Mouse (Mus musculus) frontal cortex, adult (tissue): ENCODE data around the gene Cdhr3.

Experiments used
- ATAC-seq: cut with Nextera tagmentation; 2 replicates; pipeline ENCODE4 v1.9.2; 2017; ENCODE audit warnings: mild to moderate bottlenecking, moderate library complexity, mixed read lengths; ENCODE audit not compliant: low TSS enrichment

Cdhr3 gene

GRCm38 (mm10) chr12:33092775-33093174 lies at the start of gene Cdhr3:
Gene Cdhr3, minus strand, starts transcription at chr12:33092875.
- ATAC-seq, result no peak

GRCm38 (mm10) chr12:33139083-33139482 lies 46.4 kb upstream of the Cdhr3 start:
- ATAC-seq, result no peak

DNA sequence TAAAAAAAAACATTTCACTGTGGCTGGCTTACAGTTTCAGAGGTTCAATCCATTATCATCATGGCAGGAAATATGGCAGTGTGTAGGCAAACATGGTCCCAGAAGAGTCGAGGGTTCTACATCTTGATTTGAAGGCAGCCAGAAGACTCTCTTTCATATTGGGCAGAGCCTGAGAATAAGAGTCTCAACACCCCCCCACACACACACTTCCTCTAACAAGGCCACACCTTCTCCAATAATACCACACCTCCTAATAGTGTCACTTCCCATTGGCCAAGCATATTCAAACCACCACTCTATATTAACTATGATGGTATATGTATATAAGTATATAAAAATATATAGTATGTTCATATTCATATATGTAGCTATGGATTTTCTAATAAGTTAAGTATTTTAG lies 45.2 kb upstream of the Cdhr3 start:
- ATAC-seq, result no peak

DNA sequence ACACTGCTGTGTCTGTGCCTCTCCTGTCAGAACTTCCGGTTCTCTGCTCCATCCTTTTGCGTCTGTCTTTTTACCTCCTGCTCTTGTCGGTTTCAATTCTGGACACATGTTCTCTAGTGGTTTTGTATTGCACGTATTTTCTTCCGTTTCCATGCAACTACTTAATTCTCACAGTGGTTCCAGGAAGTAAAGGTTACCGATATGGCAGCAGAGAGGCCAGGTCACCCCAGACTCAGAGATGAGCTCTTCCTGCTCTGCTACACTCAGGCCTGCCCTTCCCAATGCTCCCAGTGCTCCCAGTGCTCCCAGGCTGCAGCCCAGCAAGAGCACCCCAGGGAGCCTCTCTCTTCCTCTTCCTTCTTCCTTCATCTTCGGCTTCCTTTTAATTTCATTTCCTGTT lies 39.1 kb upstream of the Cdhr3 start:
- ATAC-seq, result no peak

DNA sequence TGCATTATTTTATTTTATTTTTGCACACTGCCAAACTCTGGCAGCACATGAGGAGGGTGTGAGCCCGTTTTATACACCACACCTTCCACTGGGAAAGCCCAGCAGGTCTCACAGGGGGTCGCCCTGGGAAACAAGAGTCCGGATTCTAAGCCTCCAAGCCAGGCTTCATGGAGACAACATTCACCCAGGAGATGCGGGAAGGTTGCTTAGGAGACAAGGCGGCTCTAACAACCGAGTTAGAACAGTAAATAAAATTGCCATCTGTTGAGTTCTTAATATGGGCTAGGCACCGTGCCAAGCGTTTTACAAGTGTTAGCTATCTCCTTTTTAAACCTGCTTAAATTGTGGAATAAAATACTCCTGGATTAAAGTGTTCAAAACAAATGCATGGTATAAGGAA lies 37.7 kb upstream of the Cdhr3 start:
- ATAC-seq, result peak; percentile 82

DNA sequence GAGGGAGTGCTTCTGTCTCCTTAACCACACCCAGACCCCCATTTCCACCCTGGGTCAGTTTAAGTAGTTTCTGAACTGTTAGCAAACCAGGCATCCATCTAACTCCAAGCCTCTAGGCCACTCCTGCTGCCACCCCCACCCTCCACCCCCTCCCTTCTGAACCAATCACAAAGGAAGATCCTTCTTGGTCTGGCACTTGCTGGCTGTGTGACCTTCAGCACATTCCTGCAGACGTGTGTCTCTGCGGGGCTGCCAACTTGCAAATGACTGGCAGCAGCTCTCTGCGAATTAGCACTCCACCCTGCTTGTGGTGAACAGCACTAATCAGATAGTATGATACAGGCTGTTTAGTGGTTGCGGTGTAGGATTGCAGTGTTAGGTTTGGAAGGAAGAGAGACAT lies 36.7 kb upstream of the Cdhr3 start:
- ATAC-seq, result no peak

DNA sequence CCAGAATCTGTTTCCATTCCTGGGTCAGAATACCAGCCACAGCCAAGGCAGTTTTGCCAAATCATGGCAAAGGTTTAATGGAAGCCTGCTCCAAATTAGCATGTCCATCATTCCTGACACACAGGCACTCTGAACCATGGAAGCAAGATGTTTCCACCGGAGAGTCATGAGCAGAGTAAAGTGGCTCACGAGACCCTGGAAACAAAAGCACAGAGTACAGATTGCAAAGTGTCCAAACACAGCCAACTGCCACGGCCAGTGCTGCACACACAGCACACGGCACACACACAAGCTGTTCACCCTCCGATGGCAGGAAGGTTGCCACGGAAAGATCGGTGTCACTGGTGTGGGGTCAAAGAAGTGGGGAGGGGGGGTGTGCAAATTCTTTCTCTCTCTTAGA lies 36.0 kb upstream of the Cdhr3 start:
- ATAC-seq, result no peak

DNA sequence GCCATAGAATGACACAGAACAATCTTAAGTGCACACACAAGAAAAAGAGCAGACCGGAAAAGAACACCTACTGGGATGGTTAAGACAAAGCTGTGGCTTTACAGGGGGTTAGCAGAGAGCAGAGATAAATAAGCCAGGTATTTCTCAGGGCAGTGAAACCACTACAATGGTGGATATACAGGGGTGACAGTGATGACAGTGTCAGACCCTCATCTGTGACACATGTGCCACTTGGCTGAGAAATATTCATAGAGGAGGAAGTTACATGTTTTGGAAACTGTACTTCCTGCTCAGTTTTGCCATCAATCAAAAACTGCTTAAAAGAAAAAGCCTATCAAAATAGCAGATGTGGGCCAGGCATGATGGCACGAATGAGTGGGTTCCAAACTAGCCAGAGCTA lies 35.4 kb upstream of the Cdhr3 start:
- ATAC-seq, result no peak

- ATAC-seq, result no peak
Observed at GRCm38 (mm10) chr12:33126243-33126642, 33.6 kb upstream of the Cdhr3 start.

DNA sequence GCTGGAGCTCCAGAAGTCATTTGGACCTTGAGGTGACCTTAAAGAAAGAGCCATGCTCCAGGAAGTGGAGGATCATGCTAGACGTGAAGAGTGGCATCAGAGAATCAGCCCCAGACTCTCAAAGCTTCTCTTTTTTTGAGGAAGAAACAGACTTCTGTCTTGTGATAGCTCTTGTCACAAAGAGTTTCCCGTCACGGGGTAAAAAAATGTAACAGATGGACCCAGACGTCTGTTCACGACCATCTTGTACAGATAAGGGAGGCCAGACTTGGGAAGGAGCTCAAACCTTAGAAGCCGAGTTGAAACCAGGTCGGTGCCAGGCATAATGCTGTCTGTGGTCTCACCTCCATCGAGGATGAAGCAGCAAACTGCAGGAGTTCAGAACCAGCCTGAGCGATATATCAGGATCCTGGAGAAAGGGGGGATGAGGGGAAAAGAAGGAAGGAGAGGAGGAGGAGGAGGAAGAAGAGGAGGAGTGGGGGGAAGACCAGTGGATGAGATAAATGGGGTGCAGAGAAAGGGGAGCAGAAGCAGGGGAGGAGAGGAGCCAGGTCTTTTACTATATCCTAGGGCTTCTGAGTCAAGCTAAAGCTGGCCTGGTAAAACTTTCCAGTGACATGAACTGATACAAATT lies 33.0 kb upstream of the Cdhr3 start:
- ATAC-seq, result no peak

GRCm38 (mm10) chr12:33118624-33119301 lies 26.1 kb upstream of the Cdhr3 start:
- no peak for ATAC-seq

- ATAC-seq, result peak; percentile 61
Observed at GRCm38 (mm10) chr12:33110894-33111471, 18.3 kb upstream of the Cdhr3 start.

- ATAC-seq, result peak; percentile 94
Observed at GRCm38 (mm10) chr12:33109531-33109930, 16.9 kb upstream of the Cdhr3 start.

DNA sequence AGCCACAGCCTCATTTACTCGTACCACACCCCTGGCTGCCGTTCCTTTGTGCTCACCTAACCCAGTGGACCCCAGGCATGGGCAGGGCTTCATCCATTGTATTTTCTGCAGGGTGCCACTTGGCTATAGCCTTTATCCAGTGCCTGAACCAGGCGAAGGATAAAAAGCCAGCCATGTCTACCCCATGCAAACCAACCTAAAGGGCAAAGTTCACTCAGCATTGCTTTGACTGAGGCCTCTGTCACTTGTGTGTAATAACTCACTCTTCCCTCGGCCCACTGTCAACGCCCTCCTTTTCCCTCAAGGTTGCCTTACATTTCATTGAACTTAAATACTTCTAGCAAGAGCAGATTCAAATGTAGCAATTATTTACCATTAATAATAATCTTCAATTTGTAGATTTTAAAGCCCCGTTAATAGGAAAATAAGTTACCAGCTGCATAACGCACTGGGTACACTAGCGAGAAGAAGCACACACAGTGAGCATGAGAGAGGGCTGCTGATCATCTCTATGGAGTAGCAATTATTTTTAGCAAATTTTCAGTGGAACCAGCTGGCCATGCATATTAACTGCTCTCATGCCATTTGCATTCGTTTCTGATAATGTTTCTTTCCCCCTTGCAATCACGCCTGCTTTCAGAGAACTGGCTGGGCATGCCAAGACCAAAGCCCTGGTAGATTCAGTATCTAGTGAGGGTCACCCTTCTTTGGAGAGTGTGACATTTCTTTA lies 13.9 kb upstream of the Cdhr3 start:
- no peak for ATAC-seq

DNA sequence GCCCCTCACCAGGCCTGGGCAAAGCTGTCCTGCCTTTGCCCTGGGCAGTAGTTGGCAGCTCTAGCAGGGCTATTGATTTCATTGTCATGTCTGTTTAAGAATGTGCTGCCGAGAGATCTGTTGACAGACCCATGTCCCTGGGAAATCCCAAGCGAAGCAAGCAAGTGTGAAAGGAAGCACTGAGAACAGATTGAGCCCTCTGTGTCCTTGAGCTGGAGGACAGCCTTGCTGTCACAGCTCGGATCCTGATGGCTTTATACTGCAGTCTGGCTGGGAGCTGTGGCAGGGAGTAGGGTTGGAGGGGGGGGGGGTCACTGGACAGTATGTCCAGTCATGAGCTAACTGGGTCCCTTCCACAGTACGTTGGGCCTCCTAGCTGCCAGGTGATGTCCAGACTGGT lies 13.0 kb upstream of the Cdhr3 start:
- no peak for ATAC-seq

GRCm38 (mm10) chr12:33102342-33103115 lies 9.9 kb upstream of the Cdhr3 start:
- no peak for ATAC-seq

GRCm38 (mm10) chr12:33101627-33102026 lies 9.0 kb upstream of the Cdhr3 start:
- ATAC-seq, result no peak

DNA sequence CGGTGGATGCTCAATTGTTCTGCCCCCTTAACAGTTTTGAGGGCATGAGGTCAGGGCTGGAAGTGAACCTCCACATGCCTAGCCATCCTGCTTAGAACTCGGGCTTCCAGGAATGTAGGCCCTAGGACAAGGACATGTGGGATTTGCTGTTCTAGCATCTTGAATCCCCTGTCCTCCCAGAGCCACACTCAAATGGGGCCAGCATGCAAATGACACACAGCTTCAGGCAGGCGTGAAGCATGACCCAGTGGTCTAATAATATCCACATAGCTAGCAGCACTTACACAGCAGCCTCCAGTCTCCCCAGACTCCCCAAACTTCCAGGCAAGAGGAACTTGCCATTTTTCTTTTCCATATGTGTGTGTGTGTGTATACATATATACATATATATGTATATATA lies 3.3 kb upstream of the Cdhr3 start:
- peak; percentile 28; the same call in 1 of the 2 replicates for ATAC-seq

DNA sequence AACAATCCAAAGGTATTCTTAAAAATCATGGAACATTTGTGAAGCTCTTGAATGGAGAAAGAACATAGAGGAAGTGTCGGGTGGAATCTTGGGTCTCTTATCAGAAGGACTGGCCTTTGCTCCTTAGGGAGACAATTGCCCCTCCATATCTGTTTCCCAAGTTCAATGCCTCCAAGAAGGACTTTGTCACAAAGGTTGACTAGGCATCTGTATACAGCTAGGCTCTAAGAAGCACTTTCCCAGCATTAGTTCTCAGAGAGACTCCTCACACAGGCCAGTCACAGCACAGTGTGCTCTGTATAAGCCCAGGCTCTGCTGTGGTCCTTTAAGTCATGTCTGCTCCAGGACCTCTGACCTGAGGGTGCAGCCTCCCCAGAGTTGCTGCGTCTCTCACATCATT lies 479 bp downstream of the Cdhr3 start:
- no peak for ATAC-seq

- ATAC-seq, result no peak
Observed at GRCm38 (mm10) chr12:33086151-33086550, 6.5 kb downstream of the Cdhr3 start.

GRCm38 (mm10) chr12:33084683-33085082 lies 8.0 kb downstream of the Cdhr3 start:
- ATAC-seq, result no peak

GRCm38 (mm10) chr12:33083362-33083761 lies 9.3 kb downstream of the Cdhr3 start:
- no peak for ATAC-seq
